Mouse (Mus musculus): ENCODE measurements around the gene Pias1.

The Pias1 gene

DNA sequence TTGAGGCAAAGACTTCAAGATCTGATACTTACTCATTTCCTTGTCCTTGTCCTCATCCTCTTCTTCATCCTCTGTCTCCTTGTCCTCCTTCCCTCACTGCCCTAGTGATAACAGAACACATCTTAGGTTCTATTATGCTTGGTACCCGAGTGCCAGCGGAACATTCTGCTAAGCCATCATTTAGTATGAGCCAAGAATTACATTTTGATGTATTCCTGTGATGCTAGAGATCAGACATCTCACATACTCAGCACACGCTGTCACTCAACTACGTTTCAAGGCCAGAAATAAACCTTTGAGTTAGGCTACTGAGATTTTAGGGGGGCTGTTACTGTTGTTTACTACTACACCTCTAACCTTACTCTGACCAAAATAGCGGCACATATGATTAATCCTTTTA is at the start of gene Pias1:
TSS of gene Pias1 (minus strand) at position 101 of the 400 bp plus-strand sequence.
- DNase-seq = no peak

DNA sequence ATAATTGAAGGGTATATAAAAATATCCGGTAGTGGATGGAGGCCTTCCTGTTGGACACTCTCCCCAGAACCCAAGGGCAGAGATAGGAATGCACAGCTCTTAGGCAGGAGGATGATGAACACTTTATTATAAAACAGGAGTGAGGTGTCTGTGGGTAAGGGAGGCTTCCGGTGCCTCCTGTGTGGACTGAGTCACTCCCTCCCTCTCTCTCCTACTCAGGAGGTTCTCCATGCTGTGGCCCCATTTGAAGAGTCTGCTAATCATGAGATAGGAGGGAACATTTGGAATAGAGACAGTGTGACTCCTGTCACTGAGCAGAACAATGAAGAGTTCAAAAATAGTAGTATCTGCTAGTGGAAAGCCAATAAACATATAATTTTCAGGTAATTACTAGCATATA is 47.7 kb upstream of the Pias1 start:
- no peak for DNase-seq

DNA sequence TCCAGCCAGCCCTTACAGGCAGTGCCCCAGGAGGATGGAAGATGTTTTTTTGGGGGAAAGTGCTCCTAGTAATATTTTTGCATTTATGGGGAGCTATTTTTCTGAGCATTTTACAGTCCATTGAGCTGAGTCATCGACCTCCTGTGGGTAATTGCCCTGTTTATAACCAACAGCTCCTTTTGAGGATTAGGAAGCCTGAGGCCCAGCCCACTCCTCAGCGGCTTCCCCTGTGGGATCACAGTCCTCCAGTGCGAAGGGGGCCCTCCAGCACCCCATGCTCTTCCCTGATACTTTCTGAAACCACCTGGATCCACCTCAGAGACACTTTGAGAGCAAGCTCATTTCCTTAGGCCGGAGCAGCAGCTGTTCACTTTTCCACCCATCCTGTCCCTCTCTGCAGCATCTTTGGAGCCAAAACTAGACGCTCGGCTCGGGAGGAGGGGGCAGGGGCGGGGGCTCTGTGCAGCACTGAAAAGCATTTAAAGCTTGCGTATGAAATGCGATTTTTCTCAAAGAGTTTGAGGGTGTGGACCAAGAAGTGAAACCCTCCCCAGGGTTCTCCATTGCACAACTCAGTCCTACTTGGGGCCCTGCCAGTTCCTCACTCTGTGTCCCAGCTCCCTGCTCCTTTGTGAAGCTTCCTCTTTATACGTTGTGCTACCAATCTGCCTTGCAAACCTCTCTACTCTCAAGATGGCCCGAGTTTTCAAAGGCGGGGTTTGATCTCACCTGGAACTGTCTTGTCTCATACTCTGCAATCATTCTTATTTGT is 43.5 kb upstream of the Pias1 start:
- DNase-seq = peak; percentile 3

DNA sequence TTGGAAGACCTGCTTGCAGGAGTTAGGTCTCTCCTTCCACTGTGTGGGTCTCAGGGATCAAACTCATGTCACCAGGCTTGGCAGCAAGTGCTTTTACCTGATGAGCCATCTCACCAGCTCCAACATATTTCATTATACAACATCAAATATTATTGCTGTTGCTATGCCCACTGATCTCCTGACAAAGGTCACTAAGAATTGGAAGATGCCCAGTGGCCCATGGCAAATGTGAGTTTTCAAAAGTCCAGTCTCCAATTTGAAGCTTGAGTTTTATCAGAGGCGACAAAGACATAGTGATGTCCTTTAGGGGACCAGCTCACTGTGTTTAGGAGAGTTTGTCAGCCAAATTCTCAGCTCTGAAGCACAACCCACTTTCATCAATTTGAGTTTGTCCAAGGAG is 34.8 kb upstream of the Pias1 start:
- DNase-seq = no peak

DNA sequence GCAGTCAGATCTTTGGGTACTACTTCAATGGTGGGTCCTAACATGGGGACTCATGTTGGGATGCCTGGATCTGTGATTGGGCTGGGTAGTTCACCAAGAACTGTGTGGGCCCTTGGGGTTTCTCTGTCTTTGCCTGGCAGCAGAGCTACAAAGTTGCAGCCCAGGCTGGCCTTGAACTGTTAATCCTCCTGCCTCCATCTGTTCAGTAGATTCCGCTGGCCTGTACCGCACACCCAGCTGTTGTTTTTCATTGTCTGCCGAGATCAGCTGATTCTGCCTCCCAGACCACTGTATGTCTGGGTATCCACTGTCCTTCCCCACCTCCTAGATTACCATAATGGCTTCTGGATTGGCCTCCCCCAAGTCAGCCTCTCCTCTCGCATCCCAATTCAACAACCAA is 19.6 kb upstream of the Pias1 start:
- DNase-seq = no peak

DNA sequence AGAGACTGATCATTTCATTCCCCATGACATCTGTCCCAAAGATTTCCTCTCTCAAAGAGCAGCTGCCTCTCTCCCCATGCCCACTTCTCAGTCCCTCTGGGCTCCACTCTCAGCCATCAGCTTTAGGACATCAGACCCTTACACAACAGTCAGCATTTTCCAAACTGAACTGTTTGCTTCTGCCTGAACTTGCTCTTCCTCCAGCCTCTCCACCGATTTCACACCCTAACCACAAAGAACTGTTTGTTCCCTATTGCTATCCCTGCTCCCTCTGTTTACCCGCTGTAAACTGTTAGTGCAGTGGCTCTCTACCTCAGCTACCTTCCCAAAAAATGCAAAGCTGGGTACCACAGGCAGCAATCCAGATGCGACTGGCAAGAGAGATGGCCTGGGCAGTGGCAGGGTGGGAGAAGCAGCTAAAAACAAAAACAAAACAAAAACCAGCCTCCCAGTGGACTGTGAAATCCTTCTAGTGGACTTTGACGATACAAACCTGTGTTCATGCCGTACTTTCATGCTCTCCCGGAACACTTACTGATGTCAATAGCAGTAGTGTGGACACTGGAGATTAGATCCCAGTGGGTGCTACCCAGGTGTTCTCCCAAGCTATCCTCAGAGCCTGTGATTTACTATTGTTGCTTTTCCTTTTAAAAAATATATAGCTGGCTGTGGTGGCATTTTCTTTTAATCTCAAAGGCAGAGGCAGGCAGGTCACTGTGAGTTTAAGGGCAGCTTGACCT is 18.5 kb upstream of the Pias1 start:
- DNase-seq = no peak

DNA sequence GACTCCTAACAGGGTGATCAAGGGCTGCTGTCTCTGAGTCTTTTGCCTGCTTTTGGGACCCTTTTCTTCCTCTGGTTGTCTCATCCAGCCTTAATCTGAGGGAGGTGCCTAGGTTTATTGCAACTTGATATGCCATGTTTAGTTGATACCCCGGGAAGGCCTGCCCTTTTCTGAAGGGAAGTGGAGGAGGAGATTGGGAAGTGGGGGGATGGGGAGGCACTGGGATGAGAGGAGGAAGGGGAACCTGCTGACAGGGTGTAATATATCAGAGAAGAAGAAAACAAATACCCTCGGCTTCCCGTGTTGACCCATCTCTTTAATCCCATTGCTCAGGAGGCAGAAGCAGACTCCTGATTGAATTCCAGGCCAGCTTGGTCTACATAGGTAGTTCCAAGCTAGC is 10.8 kb upstream of the Pias1 start:
- no peak for DNase-seq

DNA sequence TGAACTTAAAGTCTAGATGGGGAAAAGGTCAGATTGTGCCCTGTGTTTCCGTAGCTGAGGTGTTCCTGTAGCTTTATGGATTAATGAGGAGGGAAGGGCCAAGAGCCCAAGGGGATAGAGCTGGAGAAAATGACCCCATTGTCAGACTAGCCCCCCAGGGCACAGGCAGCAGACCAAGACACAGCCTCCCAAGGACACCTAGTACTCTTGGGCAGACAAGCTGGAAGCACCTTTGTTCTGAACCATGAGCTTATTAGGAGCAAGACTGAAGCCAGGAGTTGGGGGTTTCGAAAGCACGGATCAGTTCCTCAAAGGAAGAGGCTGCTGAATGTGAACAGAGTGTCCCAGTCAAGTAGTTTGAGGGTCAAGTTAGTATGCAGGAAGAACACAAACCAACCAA is 9.9 kb upstream of the Pias1 start:
- DNase-seq = no peak

DNA sequence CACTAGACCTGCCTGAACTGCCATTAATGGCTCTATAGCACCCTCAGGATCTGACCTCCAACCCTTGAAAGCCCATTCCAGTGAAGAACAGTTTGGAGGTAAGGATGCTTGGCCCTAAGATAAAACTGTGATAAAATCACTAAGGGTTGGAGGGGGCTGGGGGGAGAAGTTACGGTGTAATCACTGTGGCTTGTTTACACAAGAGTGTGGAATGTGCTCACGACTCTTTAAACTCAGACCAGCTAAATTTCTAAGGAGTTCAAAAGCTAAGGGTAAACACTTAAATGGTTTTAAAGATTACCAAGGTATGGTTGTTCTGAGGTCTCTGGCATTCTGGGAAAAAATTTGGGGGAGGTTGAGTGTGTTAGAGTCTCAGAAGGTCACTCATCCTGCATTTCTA is 7.5 kb upstream of the Pias1 start:
- no peak for DNase-seq

DNA sequence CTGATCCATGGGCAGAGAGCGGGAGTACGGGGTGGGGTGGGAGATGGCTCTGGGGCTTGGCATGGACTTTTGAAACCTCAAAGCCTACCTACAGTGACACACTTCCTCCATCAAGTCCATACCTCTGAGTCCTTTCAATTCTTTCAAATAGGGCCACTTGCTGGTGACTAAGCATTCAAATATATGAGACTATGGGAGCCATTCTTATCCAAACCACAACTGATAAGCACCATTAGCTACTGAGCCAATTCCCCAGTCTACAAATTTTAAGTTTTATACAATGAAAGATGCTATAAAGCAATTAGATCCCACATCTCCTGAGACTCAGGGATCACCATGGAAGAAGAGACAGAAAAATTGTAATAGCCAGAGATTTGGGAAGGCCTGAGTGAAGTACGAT is 2.4 kb upstream of the Pias1 start:
- no peak for DNase-seq

DNA sequence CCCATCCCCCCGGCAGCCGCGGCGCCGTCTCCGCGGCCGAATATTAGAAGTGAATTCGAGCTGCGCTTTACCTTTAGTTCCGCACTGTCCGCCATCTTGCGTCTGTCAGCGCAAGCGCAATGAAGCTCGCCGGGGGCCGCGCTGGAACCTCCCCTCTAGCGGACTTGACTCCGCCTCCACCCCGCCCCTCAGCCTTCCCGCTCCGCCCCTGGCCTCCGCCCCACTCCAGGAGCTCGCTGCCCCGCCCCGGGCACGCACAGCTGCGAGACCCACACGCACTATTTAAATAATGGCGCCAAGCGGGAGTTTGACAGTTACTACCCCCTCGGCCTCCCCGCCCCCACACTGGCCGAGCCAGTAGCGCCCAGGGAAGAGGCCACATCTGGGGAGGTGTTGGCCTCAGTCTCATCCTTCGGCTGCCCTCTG is 6.9 kb downstream of the Pias1 start:
- peak; percentile 96 for DNase-seq

DNA sequence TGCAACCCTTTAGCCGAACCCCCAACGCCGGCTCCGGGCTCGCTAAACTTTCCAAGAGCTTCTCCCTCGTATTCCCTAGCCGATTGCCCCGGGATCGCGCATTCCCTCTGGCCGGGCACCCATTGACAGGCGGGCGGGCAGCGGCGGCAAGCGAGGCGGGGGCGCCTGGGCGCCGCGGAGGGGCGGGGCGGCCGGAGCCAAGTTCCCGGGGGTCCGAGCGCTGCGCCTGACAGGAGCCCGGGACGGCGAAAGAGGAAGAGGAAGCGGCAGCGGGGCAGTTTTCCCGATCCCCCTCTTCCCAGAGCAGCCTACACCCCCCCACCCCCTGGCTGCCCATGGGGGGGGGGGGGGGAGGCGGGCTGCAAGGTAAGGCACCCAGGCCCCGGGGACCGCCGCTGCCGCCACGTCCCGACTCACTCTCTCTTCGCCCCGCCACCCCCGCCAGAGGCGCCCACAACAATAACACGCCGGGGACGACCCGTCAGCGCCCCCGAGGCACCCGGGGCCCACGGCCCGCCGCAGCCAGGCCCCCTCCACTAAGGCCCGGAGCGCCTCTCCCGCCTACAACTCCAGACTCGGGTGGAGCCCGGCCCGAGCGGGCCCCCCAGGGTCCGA is 7.5 kb downstream of the Pias1 start:
- peak; percentile 25 for DNase-seq

DNA sequence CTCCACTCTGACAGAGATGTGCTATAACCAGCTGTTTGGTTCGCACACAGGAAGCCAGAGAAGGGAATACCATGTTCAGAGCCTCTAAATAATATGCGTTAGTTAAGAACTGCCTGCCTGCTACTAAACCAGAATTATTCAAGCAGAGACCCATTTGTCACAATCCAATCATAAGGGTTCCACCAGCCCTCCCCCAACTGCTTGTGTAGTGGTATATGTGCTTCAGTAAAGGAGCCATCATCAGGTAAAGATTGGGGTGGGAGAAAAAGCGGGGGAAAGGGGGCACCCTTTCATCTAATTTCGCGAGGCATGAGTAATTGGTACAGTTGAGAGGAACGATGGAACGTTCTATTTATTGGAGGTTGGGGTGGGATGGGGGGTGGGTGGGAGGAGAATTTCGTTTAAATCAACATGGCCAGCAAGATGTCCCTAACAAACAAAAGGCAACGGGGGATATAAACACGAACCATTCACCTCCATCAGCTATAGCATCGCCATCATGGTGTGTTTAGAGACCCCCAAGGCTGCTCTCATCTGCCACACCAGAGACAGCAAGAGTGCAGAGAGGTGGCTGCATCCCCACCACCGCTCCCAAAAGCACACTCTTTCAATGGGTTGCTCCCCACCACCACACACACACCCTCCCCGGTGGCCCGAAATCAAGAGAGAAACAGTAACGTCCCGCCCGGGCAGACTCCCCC is 8.1 kb downstream of the Pias1 start:
- no peak for DNase-seq

DNA sequence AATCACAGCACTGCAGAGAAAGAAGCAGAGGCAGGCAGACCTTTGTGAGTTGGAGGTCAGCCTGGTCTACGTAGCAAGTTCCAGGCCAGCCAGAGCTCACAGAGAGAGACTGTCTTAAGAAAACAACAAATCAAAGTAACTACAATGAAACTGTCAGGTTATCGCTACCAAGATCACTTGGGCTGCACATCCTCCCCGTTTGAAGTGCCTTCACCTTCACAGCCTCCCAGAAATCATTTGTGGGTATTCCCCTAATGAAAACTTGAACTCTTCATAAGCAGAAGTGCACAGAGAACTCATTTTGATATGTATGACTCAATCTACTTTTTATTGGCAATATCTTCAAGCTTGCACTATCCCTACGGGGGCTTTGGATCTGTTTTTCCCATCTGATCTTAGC is 10.6 kb downstream of the Pias1 start:
- no peak for DNase-seq

DNA sequence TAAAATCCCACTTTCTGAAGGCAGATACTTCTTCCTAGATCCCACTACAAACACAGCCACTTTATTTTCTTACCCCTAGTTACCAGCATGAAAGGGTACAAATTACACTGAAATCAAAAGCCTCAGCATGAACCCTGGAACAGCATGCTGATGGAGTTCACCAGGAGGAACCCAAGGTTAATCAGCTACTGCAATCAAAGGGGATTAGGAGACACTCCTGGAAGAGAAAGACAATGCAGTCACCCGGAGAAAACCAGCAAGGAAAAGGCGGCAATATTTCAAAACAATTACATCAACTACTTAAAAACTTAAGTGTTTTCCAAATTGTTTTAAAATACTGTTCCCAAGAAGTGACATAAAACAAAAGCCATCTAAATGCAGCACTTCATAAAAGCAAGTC is 11.9 kb downstream of the Pias1 start:
- no peak for DNase-seq

DNA sequence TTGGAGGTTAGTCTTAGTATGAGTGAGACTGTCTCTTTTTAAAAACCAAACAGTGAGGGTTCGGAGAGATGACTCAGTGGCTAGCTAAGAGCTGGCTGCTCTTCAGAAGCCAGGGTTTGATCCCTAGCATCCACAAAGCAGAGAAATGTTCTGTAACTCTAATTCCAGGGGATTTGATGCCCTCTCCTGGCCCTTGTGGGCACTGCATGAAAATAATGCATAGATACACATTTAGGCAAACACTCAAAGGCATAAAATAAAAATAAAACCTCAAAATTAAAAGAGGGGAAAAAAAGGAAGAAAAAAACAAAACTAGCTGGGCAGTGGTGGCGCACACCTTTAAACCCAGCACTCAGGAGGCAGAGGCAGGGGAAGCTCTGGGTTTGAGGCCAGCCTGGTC is 13.3 kb downstream of the Pias1 start:
- DNase-seq = no peak

DNA sequence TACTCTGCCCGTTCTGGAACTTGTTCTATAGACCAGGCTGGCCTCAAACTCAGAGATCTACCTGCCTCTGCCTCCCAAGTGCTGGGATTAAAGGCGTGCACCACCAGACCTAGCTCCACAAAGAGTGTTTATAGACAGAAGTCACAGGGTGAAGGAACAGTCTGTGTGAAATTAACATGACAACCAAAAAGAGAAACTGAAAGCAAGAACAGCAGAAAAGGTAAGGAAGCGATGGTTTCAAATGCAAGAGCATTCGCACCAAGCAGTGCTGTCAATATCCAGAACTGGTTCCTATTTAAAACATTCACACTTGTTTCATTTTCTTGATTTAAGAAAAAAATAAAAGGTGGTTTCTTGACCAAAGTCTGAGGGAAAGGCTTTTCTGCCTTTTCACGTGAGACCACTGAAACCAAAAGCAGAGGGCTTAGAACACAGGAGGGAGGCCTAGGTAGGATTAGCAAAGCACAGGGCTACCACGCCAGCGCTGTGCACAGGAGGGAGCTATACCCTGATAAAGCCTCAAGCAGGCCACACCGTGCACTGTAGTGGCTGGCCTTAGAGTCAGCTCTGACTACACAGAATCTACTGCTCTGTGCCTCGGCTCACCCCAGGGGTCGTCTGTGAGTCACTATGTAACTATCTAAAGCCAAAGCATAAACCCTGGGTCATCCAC is 15.5 kb downstream of the Pias1 start:
- DNase-seq = peak; percentile 11

DNA sequence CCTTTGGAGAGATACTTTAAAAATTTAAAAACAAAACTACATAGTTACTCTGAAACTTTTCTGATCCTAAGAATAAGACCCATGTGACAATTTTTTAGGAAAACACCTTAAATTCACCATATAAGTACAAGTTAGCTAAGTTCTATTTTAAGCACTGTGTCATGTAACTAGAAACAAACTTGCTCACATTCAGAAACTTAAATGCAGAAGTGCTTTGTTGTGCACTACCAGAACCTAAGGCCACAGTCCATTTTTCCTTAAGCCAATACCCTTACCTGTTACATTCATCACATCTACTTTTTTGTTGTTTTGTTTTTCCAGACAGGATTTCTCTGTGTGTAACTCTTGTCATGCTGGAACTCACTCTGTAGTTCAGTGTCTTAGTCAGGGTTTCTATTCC is 17.4 kb downstream of the Pias1 start:
- DNase-seq = no peak

DNA sequence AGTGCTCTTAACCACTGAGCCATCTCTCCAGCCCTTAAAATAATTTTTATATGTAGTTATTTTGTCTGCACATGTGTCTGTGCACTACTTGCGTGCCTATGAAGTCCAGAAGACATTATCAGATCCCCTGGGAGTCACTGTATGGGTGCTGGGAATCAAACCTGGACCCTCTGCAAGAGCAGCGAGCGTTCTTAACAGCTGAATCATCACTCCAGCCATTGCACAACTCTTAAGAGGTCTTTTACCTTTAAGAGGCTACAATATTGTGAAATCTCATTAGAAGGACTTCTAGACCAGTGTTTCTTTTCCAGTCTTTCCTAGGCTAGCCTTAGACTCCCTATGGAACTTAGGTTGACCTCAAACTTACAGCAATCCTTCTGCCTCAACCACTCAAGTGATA is 21.7 kb downstream of the Pias1 start:
- no peak for DNase-seq

DNA sequence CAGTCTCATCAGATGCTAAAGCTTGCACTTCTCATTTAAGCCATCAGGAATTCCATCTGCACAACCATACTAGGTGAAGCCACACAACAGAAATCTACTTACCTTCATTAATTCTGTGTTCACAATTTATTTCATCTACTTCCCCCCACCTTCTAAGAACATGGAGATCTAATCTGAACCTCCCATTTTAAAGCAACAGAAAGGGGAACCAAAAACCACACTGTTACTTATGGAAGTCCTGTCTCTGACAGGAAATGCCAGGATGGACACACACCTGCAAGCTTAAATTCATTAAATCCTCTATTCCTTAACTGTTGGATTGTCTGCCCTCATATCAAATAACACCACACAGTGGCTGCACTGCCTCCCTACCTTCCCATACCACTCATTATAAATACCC is 35.0 kb downstream of the Pias1 start:
- DNase-seq = no peak

DNA sequence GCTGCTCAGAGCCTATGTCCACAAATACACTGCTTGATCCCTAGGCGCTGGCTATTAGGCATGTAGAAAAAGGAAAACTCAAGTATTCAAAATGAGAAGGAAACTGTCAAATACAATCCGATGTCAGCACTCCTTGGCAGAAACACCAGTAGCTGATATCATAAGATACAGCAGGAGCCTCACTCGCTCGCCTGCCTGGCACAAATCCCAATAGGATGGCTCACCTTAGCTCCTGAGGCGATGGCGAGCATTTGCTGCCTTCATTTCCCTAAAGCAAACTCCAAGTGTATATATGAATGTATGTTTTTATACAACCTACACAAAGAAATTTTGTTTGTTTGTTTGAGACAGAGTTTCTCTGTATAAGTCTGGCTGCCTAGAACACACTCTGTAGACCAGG is 42.4 kb downstream of the Pias1 start:
- DNase-seq = no peak

DNA sequence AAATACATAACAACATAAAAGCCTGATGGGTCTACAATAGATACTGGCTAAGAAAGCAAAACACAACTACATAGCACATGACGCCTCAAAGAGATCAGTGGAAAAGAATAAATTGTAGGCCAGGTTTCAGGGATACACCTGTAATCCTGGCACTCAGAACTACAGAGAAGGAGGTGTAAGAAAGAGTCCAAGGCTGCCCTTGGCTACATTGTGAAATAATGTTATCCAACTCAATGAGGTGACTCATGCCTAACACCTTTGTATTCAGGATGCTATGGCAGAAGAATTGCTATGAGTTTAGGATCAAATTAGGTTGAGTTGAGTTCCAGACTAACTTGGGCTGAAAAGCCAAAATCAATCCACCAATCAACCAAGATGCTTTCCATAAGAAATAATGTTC is 43.7 kb downstream of the Pias1 start:
- DNase-seq = no peak

DNA sequence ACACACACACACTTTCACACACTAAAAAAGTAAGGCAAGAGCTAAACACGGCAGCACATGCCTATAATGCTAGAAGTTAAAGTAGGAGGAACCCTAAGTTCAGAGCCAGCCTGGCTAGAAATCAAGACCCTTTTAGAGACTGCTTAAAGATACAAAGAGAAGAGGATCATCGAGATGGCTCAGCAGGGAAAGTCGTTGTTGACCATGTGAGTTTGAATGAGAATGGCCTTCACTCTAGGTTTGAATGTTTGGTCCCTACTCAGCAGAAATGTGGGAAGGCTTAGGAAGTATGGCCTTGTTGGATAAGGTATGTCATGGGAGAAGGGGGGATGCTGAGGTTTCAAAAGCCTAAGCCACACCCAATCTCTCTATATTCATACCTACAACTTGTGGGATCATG is 46.8 kb downstream of the Pias1 start:
- no peak for DNase-seq

Data from cerebellum, adult 11 months (tissue).